Mouse (Mus musculus) MEL (cell line): ENCODE results near the gene Mdga1. TPM values are rescaled to one million over a fixed set of nuclear protein-coding genes. Genes with fewer than 3 reads are reported as not detected.

ENCODE experiments used
- DNase-seq: peaks from one replicate; pipeline ENCODE4 v3.0.0; 2011; ENCODE audit warnings: low read depth, low spot score
- H3K27ac ChIP-seq: 2 replicates; pipeline ENCODE4 v1.5.1; 2012; ENCODE audit warnings: low read depth, mild to moderate bottlenecking, control low read depth, low read length, moderate library complexity; ENCODE audit not compliant: control insufficient read depth
- H3K27me3 ChIP-seq, 2 experiments: fragments of 150-350 bp in 1 of 2; sonication (generic) in 1 of 2; 2 replicates each; pipeline ENCODE4 v1.6.1; 2012; ENCODE audit warnings: low read length in 2 of 2, mild to moderate bottlenecking in 2 of 2, improper control_type of control experiment in 1 of 2, moderate library complexity in 1 of 2; ENCODE audit not compliant: insufficient read depth in 2 of 2, control insufficient read depth in 1 of 2
- H3K36me3 ChIP-seq, 2 experiments: 2 replicates each; pipeline ENCODE4 v1.6.1; 2012 to 2014; ENCODE audit warnings: low read length in 2 of 2, improper control_type of control experiment in 1 of 2, inconsistent platforms in 1 of 2, mild to moderate bottlenecking in 1 of 2; ENCODE audit not compliant: insufficient read depth in 2 of 2, control insufficient read depth in 1 of 2
- H3K4me1 ChIP-seq, 2 experiments: fragments of 150-350 bp in 1 of 2; sonication (generic) in 1 of 2; 2 replicates each; pipeline ENCODE4 v1.6.1; 2012; ENCODE audit warnings: low read length in 2 of 2, improper control_type of control experiment in 1 of 2, mild to moderate bottlenecking in 1 of 2; ENCODE audit not compliant: insufficient read depth in 2 of 2, control insufficient read depth in 1 of 2
- H3K4me3 ChIP-seq, 2 experiments: fragments of 150-350 bp in 1 of 2; sonication (generic) in 1 of 2; 2 replicates each; pipeline ENCODE4 v1.5.1; 2012; ENCODE audit warnings: low read depth in 2 of 2, low read length in 2 of 2, mild to moderate bottlenecking in 2 of 2, moderate library complexity in 2 of 2, control low read depth in 1 of 2, improper control_type of control experiment in 1 of 2; ENCODE audit not compliant: control insufficient read depth in 1 of 2, insufficient read depth in 1 of 2
- H3K79me2 ChIP-seq: 2 replicates; pipeline ENCODE4 v1.6.1; 2012; ENCODE audit warnings: mild to moderate bottlenecking, low read length, moderate library complexity; ENCODE audit not compliant: control insufficient read depth, poor library complexity, insufficient read depth
- H3K9ac ChIP-seq: 2 replicates; pipeline ENCODE4 v1.6.1; 2012; ENCODE audit warnings: low read depth, mild to moderate bottlenecking, control low read depth, low read length, moderate library complexity; ENCODE audit not compliant: control insufficient read depth, poor library complexity, severe bottlenecking
- H3K9me3 ChIP-seq: fragments of 150-350 bp; sonication (generic); replicated peaks from 2 replicates; pipeline ENCODE4 v1.6.1; 2012; ENCODE audit warnings: mild to moderate bottlenecking, low read length, improper control_type of control experiment, moderate library complexity; ENCODE audit not compliant: insufficient read depth
- BHLHE40 ChIP-seq: IDR thresholded peaks from 2 replicates; pipeline ENCODE4 v1.6.1; 2012; ENCODE audit warnings: low read depth, mild to moderate bottlenecking, inconsistent platforms, low read length, improper control_type of control experiment, borderline replicate concordance
- CHD1 ChIP-seq: IDR thresholded peaks from 2 replicates; pipeline ENCODE4 v1.6.1; 2012; ENCODE audit warnings: low read depth, mild to moderate bottlenecking, inconsistent platforms, low read length, improper control_type of control experiment
- E2F4 ChIP-seq: IDR thresholded peaks from 2 replicates; pipeline ENCODE4 v1.6.1; 2011; ENCODE audit warnings: low read depth, low read length, improper control_type of control experiment, borderline replicate concordance
- EP300 ChIP-seq, 2 experiments: IDR thresholded peaks; 2 replicates each; pipeline ENCODE4 v1.6.1; 2011; ENCODE audit warnings: improper control_type of control experiment in 2 of 2, low read length in 2 of 2, low read depth in 1 of 2, mild to moderate bottlenecking in 1 of 2
- ETS1 ChIP-seq: IDR thresholded peaks from 2 replicates; pipeline ENCODE4 v1.6.1; 2012; ENCODE audit warnings: low read depth, mild to moderate bottlenecking, inconsistent platforms, low read length, improper control_type of control experiment, moderate library complexity
- GABPA ChIP-seq: IDR thresholded peaks from 2 replicates; pipeline ENCODE4 v1.6.1; 2012; ENCODE audit warnings: low read depth, mild to moderate bottlenecking, inconsistent platforms, low read length, improper control_type of control experiment, moderate library complexity
- HCFC1 ChIP-seq: IDR thresholded peaks from 2 replicates; pipeline ENCODE4 v1.6.1; 2012; ENCODE audit warnings: low read depth, mild to moderate bottlenecking, inconsistent platforms, low read length, improper control_type of control experiment, moderate library complexity
- JUND ChIP-seq: IDR thresholded peaks from 2 replicates; pipeline ENCODE4 v1.6.1; 2011; ENCODE audit warnings: low read depth, mild to moderate bottlenecking, improper control_type of control experiment, low read length
- KAT2A ChIP-seq: conservative IDR thresholded peaks from 2 replicates; pipeline ENCODE4 v1.6.1; 2012; ENCODE audit warnings: low read depth, low read length, improper control_type of control experiment, inconsistent platforms
- MAFK ChIP-seq: IDR thresholded peaks from 2 replicates; pipeline ENCODE4 v1.6.1; 2011; ENCODE audit warnings: low read depth, mild to moderate bottlenecking, low read length, improper control_type of control experiment, borderline replicate concordance
- MAX ChIP-seq: IDR thresholded peaks from 2 replicates; pipeline ENCODE4 v1.6.1; 2011; ENCODE audit warnings: low read length, improper control_type of control experiment
- MAZ ChIP-seq: IDR thresholded peaks from 2 replicates; pipeline ENCODE4 v1.6.1; 2012; ENCODE audit warnings: low read depth, mild to moderate bottlenecking, inconsistent platforms, low read length, improper control_type of control experiment
- MEF2A ChIP-seq: IDR thresholded peaks from 2 replicates; pipeline ENCODE4 v1.6.1; 2014; ENCODE audit warnings: low read depth, mild to moderate bottlenecking, inconsistent platforms, low read length, improper control_type of control experiment; ENCODE audit not compliant: poor library complexity, insufficient replicate concordance, severe bottlenecking; ENCODE audit errors: extremely low read depth
- MXI1 ChIP-seq: IDR thresholded peaks from 2 replicates; pipeline ENCODE4 v1.6.1; 2011; ENCODE audit warnings: mild to moderate bottlenecking, low read depth, low read length, improper control_type of control experiment
- MYB ChIP-seq: IDR thresholded peaks from 2 replicates; pipeline ENCODE4 v1.6.1; 2011; ENCODE audit warnings: mild to moderate bottlenecking, low read depth, low read length, improper control_type of control experiment
- POLR2AphosphoS2 ChIP-seq: IDR thresholded peaks from 2 replicates; pipeline ENCODE4 v1.6.1; 2011; ENCODE audit warnings: low read length, improper control_type of control experiment
- POLR2AphosphoS5 ChIP-seq: IDR thresholded peaks from 2 replicates; pipeline ENCODE4 v1.6.1; 2012; ENCODE audit warnings: low read depth, borderline replicate concordance, mild to moderate bottlenecking, inconsistent platforms, low read length, moderate library complexity, mixed read lengths
- SIN3A ChIP-seq: IDR thresholded peaks from 2 replicates; pipeline ENCODE4 v1.6.1; 2012; ENCODE audit warnings: low read length, improper control_type of control experiment, inconsistent platforms
- SMC3 ChIP-seq: IDR thresholded peaks from 2 replicates; pipeline ENCODE4 v1.6.1; 2011; ENCODE audit warnings: low read depth, low read length, improper control_type of control experiment
- TBP ChIP-seq: IDR thresholded peaks from 2 replicates; pipeline ENCODE4 v1.8.0; 2011; ENCODE audit warnings: low read depth, low read length, improper control_type of control experiment
- TCF12 ChIP-seq: IDR thresholded peaks from 2 replicates; pipeline ENCODE4 v1.6.1; 2014; ENCODE audit warnings: low read depth, mild to moderate bottlenecking, inconsistent platforms, low read length, improper control_type of control experiment, moderate library complexity
- UBTF ChIP-seq: IDR thresholded peaks from 2 replicates; pipeline ENCODE4 v1.6.1; 2012; ENCODE audit warnings: low read depth, mild to moderate bottlenecking, inconsistent platforms, low read length, improper control_type of control experiment, moderate library complexity, borderline replicate concordance; ENCODE audit not compliant: insufficient read depth
- ZKSCAN1 ChIP-seq: IDR thresholded peaks from 2 replicates; pipeline ENCODE4 v1.6.1; 2012; ENCODE audit warnings: low read depth, mild to moderate bottlenecking, inconsistent platforms, low read length, improper control_type of control experiment, moderate library complexity
- ZMIZ1 ChIP-seq: IDR thresholded peaks from 2 replicates; pipeline ENCODE4 v1.6.1; 2012; ENCODE audit warnings: low read depth, mild to moderate bottlenecking, inconsistent platforms, low read length, improper control_type of control experiment, moderate library complexity
- ZNF384 ChIP-seq: IDR thresholded peaks from 2 replicates; pipeline ENCODE4 v1.6.1; 2012; ENCODE audit warnings: low read depth, mild to moderate bottlenecking, inconsistent platforms, low read length, improper control_type of control experiment
- polyA plus RNA-seq, 2 experiments: library from polyadenylated mRNA; stranded (reverse) in 1 of 2; unstranded in 1 of 2; fragments of >175 nt in 1 of 2; fragments of >200 nt in 1 of 2; gene quantifications; 2 replicates each; pipeline versions ENCODE4 v1.2.1 to v1.2.4; 2012; ENCODE audit warnings: low replicate concordance in 2 of 2, low read depth in 1 of 2; ENCODE audit not compliant: insufficient read length in 2 of 2, insufficient read depth in 1 of 2, missing spikeins in 1 of 2
- total RNA-seq: library from RNA; depleted of rRNA; stranded (reverse); fragments of 300-350 nt; gene quantifications from 2 replicates; pipeline ENCODE4 v1.2.3, GENCODE M21; 2012

The Mdga1 gene
- total and polyA plus RNA-seq, 3 experiments = 0.27 to 2.3 TPM; not detected in 1

- TF ChIP-seq HCFC1 = no peak
- TF ChIP-seq E2F4 = no peak
- no peak for TF ChIP-seq SIN3A
- no peak for TF ChIP-seq UBTF
- no peak for TF ChIP-seq ZMIZ1
- TF ChIP-seq MEF2A = no peak
- TF ChIP-seq TBP = no peak
- TF ChIP-seq MXI1 = no peak
- TF ChIP-seq CHD1 = no peak
- TF ChIP-seq MYB = no peak
- TF ChIP-seq EP300 (IDR thresholded peaks at IDR 0.05; ENCODE audit: low read depth in 1 of 2, low read length in 2 of 2) = no peak
- TF ChIP-seq MAX = no peak
- no peak for TF ChIP-seq SMC3
- TF ChIP-seq POLR2AphosphoS2 = no peak
- TF ChIP-seq KAT2A = no peak
- TF ChIP-seq ZKSCAN1 = no peak
- TF ChIP-seq BHLHE40 = no peak
- TF ChIP-seq ETS1 = no peak
- TF ChIP-seq GABPA = no peak
- no peak for TF ChIP-seq ZNF384
- no peak for DNase-seq
- Histone ChIP-seq H3K36me3 (peaks cover 0 to 6% of the 10 kb centered on the region in 2 experiments; a peak in 1 of 4 replicates), H3K79me2 (no peaks in the 10 kb centered on the region), H3K4me1 (peaks cover 0 to 19% of the 10 kb centered on the region in 2 experiments; a peak in 3 of 4 replicates), H3K27ac (no peak overlapping the region), H3K9me3 (no peaks in the 10 kb centered on the region), H3K9ac (no peak overlapping the region), H3K4me3 (no peak overlapping the region), H3K27me3 (no peaks in the 10 kb centered on the region)
Measured at GRCm38 (mm10) chr17:29847291-29847690, 122.6 kb downstream of the Mdga1 start.

- Histone ChIP-seq H3K27ac (no peak overlapping the region), H3K4me1 (peaks cover 0 to 20% of the 10 kb centered on the region in 2 experiments; a peak in 3 of 4 replicates), H3K9me3 (no peaks in the 10 kb centered on the region), H3K36me3 (peaks cover 0 to 6% of the 10 kb centered on the region in 2 experiments; a peak in 1 of 4 replicates), H3K27me3 (no peaks in the 10 kb centered on the region), H3K79me2 (no peaks in the 10 kb centered on the region), H3K9ac (no peak overlapping the region), H3K4me3 (no peak overlapping the region)
- no peak for DNase-seq
- TF ChIP-seq TBP (no peak), MAFK (no peak), POLR2AphosphoS2 (no peak), BHLHE40 (no peak), MAZ (no peak), MEF2A (no peak), POLR2AphosphoS5 (no peak), KAT2A (no peak), JUND (no peak), TCF12 (no peak), EP300 (IDR thresholded peaks at IDR 0.05; ENCODE audit: low read depth in 1 of 2, low read length in 2 of 2) (no peak)
Measured at GRCm38 (mm10) chr17:29846284-29846683, 123.6 kb downstream of the Mdga1 start.
